Mouse (Mus musculus): ENCODE results near the gene Pabpn1l. TPM values are rescaled to one million over a fixed set of nuclear protein-coding genes. Genes with fewer than 3 reads are reported as not detected.
"Not testable (repeated sequence)": the region's sequence is repeated elsewhere in the genome, so short reads cannot be mapped to it uniquely, and the experiment has no call there.

Pabpn1l gene
- total RNA-seq, 2 experiments from 2014 or later, result not detected

DNA sequence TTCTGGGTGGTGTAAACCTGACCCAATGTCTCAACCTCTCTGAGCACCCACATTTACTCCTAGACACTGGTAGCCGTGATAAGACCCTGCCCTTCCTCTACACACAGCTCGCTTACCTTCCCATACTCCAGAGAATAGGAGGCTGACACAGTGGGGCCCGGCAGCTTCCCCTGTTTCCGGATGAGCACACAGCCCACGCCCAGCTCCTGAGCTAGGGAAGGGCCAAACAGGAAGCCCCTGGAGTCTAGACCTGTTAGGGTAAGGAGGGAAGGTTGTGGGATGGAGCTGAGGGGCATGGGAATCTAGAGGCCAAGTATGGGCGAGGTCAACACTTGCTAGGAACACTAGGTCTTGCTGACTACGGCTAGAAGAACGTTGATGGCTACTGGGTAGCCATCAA, 47.3 kb downstream of the Pabpn1l start:
- DNase-seq, result no peak

DNA sequence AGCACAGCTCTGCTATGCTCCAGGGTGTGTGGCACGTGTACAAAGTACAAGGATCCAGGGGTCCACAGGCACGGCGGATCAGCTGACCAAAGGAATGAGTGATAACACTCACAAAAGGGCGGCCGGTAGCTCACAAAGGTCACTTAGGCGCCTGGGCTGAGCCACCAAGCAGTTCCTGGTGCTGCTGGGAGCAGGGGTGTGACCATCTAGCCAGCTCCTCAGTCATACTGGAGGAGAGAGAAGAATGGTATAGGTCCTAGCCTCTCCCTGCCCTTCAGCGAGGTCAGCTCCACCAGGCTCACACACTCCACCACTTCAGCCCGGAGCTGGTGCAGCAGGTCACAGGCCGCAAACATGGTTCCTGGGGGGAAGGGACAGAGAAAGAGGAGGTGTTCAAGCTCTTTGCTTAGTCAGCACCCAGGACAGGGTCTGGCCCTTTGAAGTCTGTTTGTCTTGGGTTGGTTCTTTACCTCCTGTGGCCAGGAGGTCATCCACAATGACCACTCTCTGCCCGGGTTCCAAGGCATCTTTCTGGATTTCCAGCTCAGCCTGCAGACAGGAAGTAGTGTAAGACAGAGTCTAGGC, 47.8 kb downstream of the Pabpn1l start:
- DNase-seq, result no peak

DNA sequence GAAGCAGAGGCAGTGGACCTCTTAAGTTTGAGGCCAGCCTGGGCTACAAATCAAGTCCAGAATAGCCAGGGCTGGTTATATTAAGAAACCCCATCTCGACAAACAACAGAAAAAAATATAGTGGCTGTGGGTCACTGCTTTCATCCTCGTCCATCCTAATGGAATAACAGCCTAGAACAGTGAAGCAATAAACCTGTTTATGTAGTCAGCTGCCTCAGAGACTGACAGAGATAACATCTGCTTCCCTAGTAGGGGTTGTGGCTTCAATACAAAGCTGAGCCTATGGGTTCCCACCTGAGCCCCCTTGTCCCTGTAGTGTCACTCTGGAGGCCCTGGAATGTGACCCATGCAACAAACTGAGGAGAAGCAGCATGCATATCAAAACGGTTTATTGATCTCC, 48.3 kb downstream of the Pabpn1l start:
- no peak for DNase-seq

DNA sequence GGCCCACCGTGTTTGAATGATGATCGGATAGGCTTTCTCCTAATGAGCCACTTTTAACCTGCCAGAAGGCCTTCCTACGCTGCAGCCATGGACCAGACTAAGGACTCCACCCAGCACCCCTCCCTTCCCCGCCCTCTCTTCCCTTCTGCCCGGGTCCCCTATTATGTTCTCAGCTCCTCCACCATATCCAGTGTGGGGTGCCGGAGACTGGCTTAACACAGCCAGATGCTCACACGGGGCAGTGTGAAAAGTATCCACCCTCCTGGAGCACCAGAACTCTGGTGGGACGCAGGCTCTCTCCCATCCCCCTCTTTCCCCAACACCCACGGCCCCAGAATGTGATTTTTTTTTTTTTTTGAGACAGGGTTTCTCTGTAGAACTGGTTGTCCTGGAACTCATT, 49.0 kb downstream of the Pabpn1l start:
- no peak for DNase-seq

DNA sequence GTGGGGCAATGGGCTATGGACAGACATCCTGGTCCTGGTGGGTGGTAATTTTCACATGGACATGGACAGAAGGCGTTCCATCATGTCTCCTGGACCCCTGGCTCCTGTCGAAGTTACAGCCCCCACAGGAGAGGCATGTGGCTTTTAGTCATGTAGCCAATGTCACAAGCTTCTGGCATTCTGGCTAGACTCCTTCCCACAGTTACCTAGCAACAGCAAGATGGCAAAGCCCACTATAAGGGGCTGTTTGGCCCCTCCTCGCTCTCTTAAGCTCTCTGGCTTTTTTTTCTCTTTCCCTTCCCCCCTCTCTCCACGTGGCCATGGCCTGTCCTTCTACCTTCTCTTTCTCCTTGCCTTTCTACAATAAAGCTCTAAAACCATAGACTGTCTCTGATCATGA, 49.4 kb downstream of the Pabpn1l start:
- DNase-seq, result not testable (repeated sequence)

DNA sequence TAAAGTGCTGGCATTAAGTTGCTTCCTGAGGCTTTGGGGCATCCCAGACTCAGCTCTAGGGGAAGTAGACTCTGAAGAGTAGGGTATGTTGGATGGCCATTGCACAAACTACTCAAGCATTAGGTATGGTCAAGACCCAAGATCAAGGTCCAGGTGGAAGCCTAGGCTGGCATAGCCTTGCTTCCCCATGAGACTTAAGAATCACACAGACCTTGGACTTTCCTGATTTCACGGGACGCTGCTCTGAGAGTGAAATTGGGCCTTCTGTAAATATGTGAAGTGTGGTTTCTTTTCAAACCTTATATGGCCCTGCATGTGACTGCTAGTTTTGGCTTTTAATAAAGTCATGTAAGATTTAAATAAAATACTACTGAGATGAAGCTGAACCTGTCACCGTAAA, 49.8 kb downstream of the Pabpn1l start:
- DNase-seq, result no peak

DNA sequence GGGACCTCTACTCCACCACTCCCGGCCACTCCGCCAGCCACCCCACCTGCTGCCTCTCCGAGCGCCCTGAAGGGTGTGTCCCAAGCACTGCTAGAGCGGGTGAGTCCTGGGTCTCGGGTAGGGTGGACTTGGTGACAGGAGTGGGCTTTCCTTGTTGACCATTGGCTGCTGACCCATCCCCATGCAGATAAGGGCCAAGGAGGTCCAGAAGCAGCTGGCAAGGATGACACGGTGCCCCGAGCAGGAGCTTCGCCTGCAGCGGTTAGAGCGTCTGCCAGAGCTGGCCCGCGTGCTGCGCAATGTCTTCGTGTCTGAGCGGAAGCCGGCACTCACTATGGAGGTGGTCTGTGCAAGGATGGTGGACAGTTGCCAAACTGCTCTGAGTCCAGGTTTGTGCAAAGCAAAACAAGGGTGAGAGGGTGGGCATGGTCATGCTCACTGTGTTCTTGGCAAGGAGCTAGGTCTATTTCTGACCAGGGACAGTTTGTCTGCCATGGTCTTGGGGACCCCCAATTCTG, 50.7 kb downstream of the Pabpn1l start:
- no peak for DNase-seq

DNA sequence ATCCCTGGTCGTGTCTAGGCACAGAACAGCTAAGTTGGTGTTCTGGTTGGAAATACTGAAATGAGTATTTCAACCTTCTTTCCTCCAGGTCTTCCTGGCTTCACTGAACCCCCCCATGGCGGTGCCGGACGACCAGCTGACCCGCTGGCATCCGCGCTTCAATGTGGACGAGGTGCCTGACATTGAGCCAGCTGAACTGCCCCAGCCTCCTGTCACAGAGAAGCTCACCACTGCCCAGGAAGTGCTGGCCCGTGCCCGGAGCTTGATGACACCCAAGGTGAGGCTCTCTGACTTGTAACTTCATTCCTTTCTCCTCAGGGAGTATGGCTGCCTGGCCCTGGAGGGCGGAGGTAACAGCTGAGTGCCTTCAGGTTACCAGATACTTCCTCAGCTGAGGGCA, 51.4 kb downstream of the Pabpn1l start:
- no peak for DNase-seq

DNA sequence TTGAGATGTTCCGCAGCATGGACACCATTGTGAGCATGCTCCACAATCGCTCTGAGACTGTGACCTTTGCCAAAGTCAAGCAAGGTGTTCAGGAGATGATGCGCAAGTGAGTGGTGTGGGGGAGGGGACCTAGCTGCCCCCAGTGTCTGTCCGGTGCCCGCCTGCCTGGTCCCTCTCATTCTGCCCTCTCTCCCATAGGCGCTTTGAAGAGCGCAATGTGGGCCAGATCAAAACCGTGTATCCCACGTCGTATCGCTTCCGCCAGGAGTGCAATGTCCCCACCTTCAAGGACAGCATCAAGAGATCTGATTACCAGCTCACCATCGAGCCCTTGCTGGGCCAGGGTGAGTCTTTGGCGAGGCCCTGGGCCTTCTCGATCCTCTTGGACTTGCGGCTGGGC, 52.5 kb downstream of the Pabpn1l start:
- DNase-seq, result no peak

Small RNAs within 50 kb of the gene (microRNA-seq; reads per million reads assigned to microRNA genes)
- gene Mir6396, result 0 reads per million in 2 experiments

Other genes starting within 250 kb of the Pabpn1l start
- 10 to 100 TPM; 23.7 to 27.8 TPM for gene Zc3h18, start 246.1 kb downstream of the Pabpn1l start, total RNA-seq (2021)
- gene Il17c, start 200.7 kb downstream of the Pabpn1l start, total RNA-seq (2021), result not detected
- gene Cyba, start 189.8 kb downstream of the Pabpn1l start, total RNA-seq (2021), result 10 to 100 TPM; 23.8 to 28.6 TPM
- 1 to 10 TPM; 6.9 to 7.9 TPM for gene Mvd, start 179.3 kb downstream of the Pabpn1l start, total RNA-seq (2021)
- gene Snai3, start 162.0 kb downstream of the Pabpn1l start, total RNA-seq (2021), result 1 to 10 TPM; 2.5 to 3.1 TPM
- gene Rnf166, start 146.7 kb downstream of the Pabpn1l start, total RNA-seq (2021), result 10 to 100 TPM; 26.2 to 28.0 TPM
- gene Ctu2, start 146.6 kb downstream of the Pabpn1l start, total RNA-seq (2021), result 10 to 100 TPM; 12.0 to 13.3 TPM
- 10 to 100 TPM; 24.5 to 30.9 TPM for gene Piezo1, start 71.4 kb downstream of the Pabpn1l start, total RNA-seq (2021)
- 1 to 10 TPM; 5.8 to 8.1 TPM for gene Cdt1, start 54.7 kb downstream of the Pabpn1l start, total RNA-seq (2021)
- 10 to 100 TPM; 41.4 to 45.2 TPM for gene Aprt, start 45.8 kb downstream of the Pabpn1l start, total RNA-seq (2021)
- 1 to 10 TPM; 4.5 to 7.4 TPM for gene Galns, start 11.3 kb downstream of the Pabpn1l start, total RNA-seq (2021)
- 10 to 100 TPM; 52.7 to 52.8 TPM for gene Trappc2l, start 11.1 kb downstream of the Pabpn1l start, total RNA-seq (2021)
- 10 to 100 TPM; 19.0 to 20.1 TPM for gene Cbfa2t3, start 76.4 kb upstream of the Pabpn1l start, total RNA-seq (2021)
- 10 to 100 TPM; 14.3 to 15.0 TPM for gene Acsf3, start 152.7 kb upstream of the Pabpn1l start, total RNA-seq (2021)
- 10 to 100 TPM; 29.3 to 36.6 TPM for gene Cdh15, start 225.2 kb upstream of the Pabpn1l start, total RNA-seq (2021)